Mouse (Mus musculus) hindbrain, embryonic 15.5 days (tissue): ENCODE data around the gene Jup. TPM values are rescaled to one million over a fixed set of nuclear protein-coding genes. Genes with fewer than 3 reads are reported as not detected.

Experiments used
- ATAC-seq: fragments of 200-750 bp; cut with Nextera tagmentation; 2 replicates; pipeline ENCODE4 v1.8.0; 2017; ENCODE audit warnings: low read depth, moderate number of reproducible peaks, moderate TSS enrichment; ENCODE audit not compliant: low FRiP score
- H3K27ac ChIP-seq: fragments of 300-500 bp; sonication (generic); replicated peaks from 2 replicates; pipeline ENCODE4 v1.5.1; 2015; ENCODE audit warnings: mild to moderate bottlenecking, inconsistent platforms
- H3K27me3 ChIP-seq: fragments of 300-500 bp; sonication (generic); 2 replicates; pipeline ENCODE4 v1.6.1; 2015; ENCODE audit warnings: control low read depth, inconsistent platforms
- H3K36me3 ChIP-seq: fragments of 300-500 bp; sonication (generic); 2 replicates; pipeline ENCODE4 v1.6.1; 2015; ENCODE audit warnings: control low read depth, inconsistent platforms
- H3K4me1 ChIP-seq: fragments of 300-500 bp; sonication (generic); replicated peaks from 2 replicates; pipeline ENCODE4 v1.6.1; 2015; ENCODE audit warnings: control low read depth, inconsistent platforms
- H3K4me2 ChIP-seq: fragments of 300-500 bp; sonication (generic); 2 replicates; pipeline ENCODE4 v1.6.1; 2015; ENCODE audit warnings: moderate library complexity, mild to moderate bottlenecking, inconsistent platforms
- H3K4me3 ChIP-seq: fragments of 300-500 bp; sonication (generic); 2 replicates; pipeline ENCODE4 v1.5.1; 2015; ENCODE audit warnings: mild to moderate bottlenecking, inconsistent platforms
- H3K9ac ChIP-seq: fragments of 300-500 bp; sonication (generic); 2 replicates; pipeline ENCODE4 v1.6.1; 2015; ENCODE audit warnings: inconsistent platforms
- H3K9me3 ChIP-seq: fragments of 300-500 bp; sonication (generic); 2 replicates; pipeline ENCODE4 v1.6.1; 2016; ENCODE audit warnings: control low read depth, inconsistent platforms
- WGBS: fragments of 180-500 bp; shearing (Covaris S2); methylation state at CpG from one replicate; pipeline ENCODE4 v1.1.7; 2015; 5-methylcytosine and 5-hydroxymethylcytosine counted together
- polyA plus RNA-seq: library from polyadenylated mRNA; unstranded; fragments of >200 nt; fragmentation: Nextera tagmentation; extraction: Ambion mirVana; gene quantifications from 2 replicates; pipeline ENCODE4 v1.2.1, GENCODE M21; 2015

Jup gene
- polyA plus RNA-seq, 1 experiment from 2014 or later, result 78.1 TPM

- H3K9me3 ChIP-seq, result no peaks in the 10 kb centered on the region
- no peaks in the 10 kb centered on the region for H3K36me3 ChIP-seq
- H3K4me1 ChIP-seq, result peaks cover 54% of the 10 kb centered on the region
- ATAC-seq, result no peak
- H3K27ac ChIP-seq, result no peak overlapping the region
- 43% methylated on average over 11 of the region's 11 CpGs for WGBS
- 0 out of 2 replicates have a peak overlapping the region, but pooled peaks have one; percentile 72 for H3K9ac ChIP-seq
- H3K4me3 ChIP-seq, result peak overlapping the region; percentile 63
- no peaks in the 10 kb centered on the region for H3K27me3 ChIP-seq
- H3K4me2 ChIP-seq, result peak overlapping the region; percentile 77
Observed at GRCm38 (mm10) chr11:100395200-100395599, 2.4 kb downstream of the Jup start.

GRCm38 (mm10) chr11:100394353-100395074, 3.0 kb downstream of the Jup start:
- Histone ChIP-seq H3K4me1 (peaks cover 59% of the 10 kb centered on the region), H3K4me3 (no peak overlapping the region)

GRCm38 (mm10) chr11:100393733-100394132, 3.8 kb downstream of the Jup start:
- Histone ChIP-seq H3K9me3 (no peaks in the 10 kb centered on the region), H3K4me3 (no peak overlapping the region), H3K4me1 (peaks cover 59% of the 10 kb centered on the region), H3K9ac (no peak overlapping the region), H3K4me2 (no peak overlapping the region), H3K27me3 (no peaks in the 10 kb centered on the region), H3K27ac (no peak overlapping the region), H3K36me3 (no peaks in the 10 kb centered on the region)
- ATAC-seq, result no peak
- 82% methylated on average over 7 of the region's 7 CpGs for WGBS

More at GRCm38 (mm10) chr11:100394353-100395074, 3.0 kb downstream of the Jup start:
- ATAC-seq, result no peak
- WGBS, result 67% methylated on average over 5 of the region's 5 CpGs
- Histone ChIP-seq H3K4me2 (peak overlapping the region; percentile 77; the same call in 1 of the 2 replicates), H3K9me3 (no peaks in the 10 kb centered on the region), H3K27me3 (no peaks in the 10 kb centered on the region), H3K36me3 (no peaks in the 10 kb centered on the region), H3K9ac (no peak overlapping the region), H3K27ac (no peak overlapping the region)

- no peak overlapping the region for H3K9ac ChIP-seq
- no peak overlapping the region for H3K4me2 ChIP-seq
- no peaks in the 10 kb centered on the region for H3K27me3 ChIP-seq
- H3K27ac ChIP-seq, result no peak overlapping the region
- no peak overlapping the region for H3K4me3 ChIP-seq
- no peaks in the 10 kb centered on the region for H3K36me3 ChIP-seq
- no peaks in the 10 kb centered on the region for H3K9me3 ChIP-seq
- peaks cover 61% of the 10 kb centered on the region for H3K4me1 ChIP-seq
- 82% methylated on average over 5 of the region's 5 CpGs for WGBS
- ATAC-seq, result no peak
Observed at GRCm38 (mm10) chr11:100392958-100393357, 4.6 kb downstream of the Jup start.

- H3K9me3 ChIP-seq, result no peaks in the 10 kb centered on the region
- H3K36me3 ChIP-seq, result no peaks in the 10 kb centered on the region
- H3K27ac ChIP-seq, result no peak overlapping the region
- no peak for ATAC-seq
- no peak overlapping the region for H3K4me3 ChIP-seq
- peaks cover 60% of the 10 kb centered on the region for H3K4me1 ChIP-seq
- no peak overlapping the region for H3K4me2 ChIP-seq
- no peaks in the 10 kb centered on the region for H3K27me3 ChIP-seq
- 86% methylated on average over 7 of the region's 7 CpGs for WGBS
- H3K9ac ChIP-seq, result no peak overlapping the region
Observed at GRCm38 (mm10) chr11:100391884-100392345, 5.6 kb downstream of the Jup start.

- Histone ChIP-seq H3K4me1 (peaks cover 53% of the 10 kb centered on the region), H3K9me3 (no peaks in the 10 kb centered on the region), H3K4me3 (no peak overlapping the region), H3K9ac (no peak overlapping the region), H3K36me3 (no peaks in the 10 kb centered on the region), H3K27me3 (no peaks in the 10 kb centered on the region), H3K27ac (no peak overlapping the region; the same call in 1 of the 2 replicates), H3K4me2 (no peak overlapping the region)
- ATAC-seq, result peak; percentile 43; the same call in 1 of the 2 replicates
- 59% methylated on average over 9 of the region's 9 CpGs for WGBS
Observed at GRCm38 (mm10) chr11:100391081-100391883, 6.3 kb downstream of the Jup start.

- ATAC-seq, result no peak
- H3K27ac ChIP-seq, result 0 out of 2 replicates have a peak overlapping the region, but pooled peaks have one; percentile 19
Observed at GRCm38 (mm10) chr11:100389931-100390445, 7.6 kb downstream of the Jup start.

GRCm38 (mm10) chr11:100388588-100388987, 9.0 kb downstream of the Jup start:
- Histone ChIP-seq H3K4me1 (peaks cover 32% of the 10 kb centered on the region), H3K27ac (no peak overlapping the region; the same call in 1 of the 2 replicates), H3K9ac (no peak overlapping the region), H3K27me3 (no peaks in the 10 kb centered on the region), H3K9me3 (no peaks in the 10 kb centered on the region), H3K36me3 (peaks cover 19% of the 10 kb centered on the region; the same call in 1 of the 2 replicates), H3K4me2 (no peak overlapping the region), H3K4me3 (no peak overlapping the region)
- no peak for ATAC-seq
- 87% methylated on average over 6 of the region's 6 CpGs for WGBS

More at GRCm38 (mm10) chr11:100389931-100390445, 7.6 kb downstream of the Jup start:
- WGBS, result 34% methylated on average over 8 of the region's 8 CpGs
- Histone ChIP-seq H3K9me3 (no peaks in the 10 kb centered on the region), H3K4me1 (peaks cover 40% of the 10 kb centered on the region), H3K4me2 (no peak overlapping the region), H3K4me3 (no peak overlapping the region), H3K27me3 (no peaks in the 10 kb centered on the region), H3K36me3 (peaks cover 9% of the 10 kb centered on the region; the same call in 1 of the 2 replicates), H3K9ac (no peak overlapping the region)

- no peaks in the 10 kb centered on the region for H3K27me3 ChIP-seq
- H3K4me3 ChIP-seq, result no peak overlapping the region
- H3K9me3 ChIP-seq, result no peaks in the 10 kb centered on the region
- ATAC-seq, result no peak
- no peak overlapping the region for H3K4me2 ChIP-seq
- no peak overlapping the region; the same call in 1 of the 2 replicates for H3K27ac ChIP-seq
- peaks cover 27% of the 10 kb centered on the region for H3K36me3 ChIP-seq
- H3K4me1 ChIP-seq, result peaks cover 24% of the 10 kb centered on the region
- WGBS, result 48% methylated on average over 14 of the region's 14 CpGs
- no peak overlapping the region for H3K9ac ChIP-seq
Observed at GRCm38 (mm10) chr11:100387589-100388375, 9.8 kb downstream of the Jup start.

- Histone ChIP-seq H3K27me3 (no peaks in the 10 kb centered on the region), H3K4me3 (no peak overlapping the region), H3K9ac (no peak overlapping the region), H3K9me3 (no peaks in the 10 kb centered on the region), H3K4me1 (peaks cover 22% of the 10 kb centered on the region), H3K4me2 (no peak overlapping the region), H3K36me3 (peaks cover 32% of the 10 kb centered on the region), H3K27ac (no peak overlapping the region)
- 85% methylated on average over 6 of the region's 6 CpGs for WGBS
- ATAC-seq, result no peak
Observed at GRCm38 (mm10) chr11:100387111-100387510, 10.5 kb downstream of the Jup start.

- no peak overlapping the region for H3K4me2 ChIP-seq
- no peaks in the 10 kb centered on the region for H3K27me3 ChIP-seq
- 49% methylated on average over 5 of the region's 5 CpGs for WGBS
- H3K27ac ChIP-seq, result no peak overlapping the region
- no peak for ATAC-seq
- no peak overlapping the region for H3K4me3 ChIP-seq
- peaks cover 22% of the 10 kb centered on the region for H3K4me1 ChIP-seq
- no peak overlapping the region for H3K9ac ChIP-seq
- peaks cover 37% of the 10 kb centered on the region for H3K36me3 ChIP-seq
- H3K9me3 ChIP-seq, result no peaks in the 10 kb centered on the region
Observed at GRCm38 (mm10) chr11:100386586-100386985, 11.0 kb downstream of the Jup start.
